Mouse (Mus musculus) embryonic facial prominence, embryonic 11.5 days (tissue): ENCODE results near the gene Wnt5a. TPM values are rescaled to one million over a fixed set of nuclear protein-coding genes. Genes with fewer than 3 reads are reported as not detected.

Experiments
- ATAC-seq: fragments of 200-750 bp; cut with Nextera tagmentation; replicated peaks from 2 replicates; pipeline ENCODE4 v1.8.0; 2017; ENCODE audit warnings: low read depth; ENCODE audit not compliant: insufficient number of reproducible peaks, low FRiP score, low TSS enrichment
- DNase-seq: peaks from one replicate; pipeline ENCODE4 v3.0.0-alpha.2; 2015; ENCODE audit warnings: low spot score
- H3K27ac ChIP-seq: fragments of 300-500 bp; sonication (generic); replicated peaks from 2 replicates; pipeline ENCODE4 v1.5.1; 2014; ENCODE audit warnings: mild to moderate bottlenecking, low read depth, low read length, control low read depth
- H3K27me3 ChIP-seq: fragments of 300-500 bp; sonication (generic); 2 replicates; pipeline ENCODE4 v1.6.1; 2014; ENCODE audit warnings: mild to moderate bottlenecking, low read length, moderate library complexity, mixed read lengths; ENCODE audit not compliant: control insufficient read depth, insufficient read depth
- H3K36me3 ChIP-seq: fragments of 300-500 bp; sonication (generic); replicated peaks from 2 replicates; pipeline ENCODE4 v1.6.1; 2014; ENCODE audit warnings: low read depth, mild to moderate bottlenecking, low read length, moderate library complexity, mixed read lengths; ENCODE audit not compliant: control insufficient read depth, insufficient read depth
- H3K4me1 ChIP-seq: fragments of 300-500 bp; sonication (generic); 2 replicates; pipeline ENCODE4 v1.6.1; 2014; ENCODE audit warnings: low read length, mixed read lengths; ENCODE audit not compliant: control insufficient read depth, insufficient read depth
- H3K4me2 ChIP-seq: fragments of 300-500 bp; sonication (generic); 2 replicates; pipeline ENCODE4 v1.6.1; 2014; ENCODE audit warnings: low read depth, mild to moderate bottlenecking, control low read depth, low read length, moderate library complexity
- H3K4me3 ChIP-seq: fragments of 300-500 bp; sonication (generic); 2 replicates; pipeline ENCODE4 v1.5.1; 2014; ENCODE audit warnings: low read depth, low read length, control low read depth
- H3K9ac ChIP-seq: fragments of 300-500 bp; sonication (generic); replicated peaks from 2 replicates; pipeline ENCODE4 v1.6.1; 2014; ENCODE audit warnings: mild to moderate bottlenecking, control low read depth, low read length
- H3K9me3 ChIP-seq: fragments of 300-500 bp; sonication (generic); replicated peaks from 2 replicates; pipeline ENCODE4 v1.6.1; 2016; ENCODE audit warnings: mild to moderate bottlenecking, low read length, inconsistent platforms, mixed read lengths; ENCODE audit not compliant: control insufficient read depth
- WGBS: fragments of 180-500 bp; shearing (Covaris S2); extraction: QIAGEN DNeasy Blood & Tissue Kit; methylation state at CpG from one replicate; pipeline ENCODE4 v1.1.7; 2014; 5-methylcytosine and 5-hydroxymethylcytosine counted together
- polyA plus RNA-seq: library from polyadenylated mRNA; unstranded; fragments of >200 nt; fragmentation: Nextera tagmentation; extraction: Ambion mirVana; gene quantifications from 2 replicates; pipeline ENCODE4 v1.2.1, GENCODE M21; 2014

The Wnt5a gene
- polyA plus RNA-seq, 1 experiment from 2014 or later: 66.6 TPM

DNA sequence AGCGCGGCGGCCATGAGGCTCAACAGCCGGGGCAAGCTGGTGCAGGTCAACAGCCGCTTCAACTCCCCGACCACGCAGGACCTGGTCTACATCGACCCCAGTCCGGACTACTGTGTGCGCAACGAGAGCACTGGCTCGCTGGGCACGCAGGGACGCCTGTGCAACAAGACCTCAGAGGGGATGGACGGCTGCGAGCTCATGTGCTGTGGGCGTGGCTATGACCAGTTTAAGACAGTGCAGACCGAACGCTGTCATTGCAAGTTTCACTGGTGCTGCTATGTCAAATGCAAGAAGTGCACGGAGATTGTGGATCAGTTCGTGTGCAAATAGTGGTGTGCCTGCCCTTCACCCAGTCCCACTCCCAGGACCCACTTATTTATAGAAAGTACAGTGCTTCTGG, 18.1 kb downstream of the Wnt5a start:
- no peak for DNase-seq
- Histone ChIP-seq H3K4me3 (no peak overlapping the region), H3K4me1 (no peaks in the 10 kb centered on the region), H3K36me3 (no peaks in the 10 kb centered on the region; the same call in 1 of the 2 replicates), H3K27ac (no peak overlapping the region), H3K9ac (no peak overlapping the region), H3K27me3 (no peaks in the 10 kb centered on the region), H3K9me3 (no peaks in the 10 kb centered on the region), H3K4me2 (no peak overlapping the region)
- ATAC-seq: no peak
- 74% methylated on average over 21 of the region's 21 CpGs for WGBS

DNA sequence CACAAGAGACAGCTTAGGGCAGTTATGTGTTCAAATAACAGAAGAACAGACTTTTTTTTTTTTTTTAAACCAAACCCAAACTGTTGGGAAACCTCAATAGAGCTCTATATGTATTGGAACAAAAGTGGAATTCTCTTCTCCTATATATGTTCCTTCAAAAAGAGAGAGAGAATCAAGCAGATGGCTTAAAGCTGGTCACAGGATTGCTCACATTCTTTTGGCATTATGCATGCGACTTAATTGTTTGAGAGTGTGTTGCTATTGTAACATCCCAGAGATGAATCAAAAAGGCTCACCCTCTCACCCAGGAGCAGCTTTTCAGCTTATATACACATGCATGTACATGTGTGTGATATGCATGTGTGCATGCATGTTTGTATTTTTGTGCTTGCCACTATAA, 21.0 kb downstream of the Wnt5a start:
- no peak for ATAC-seq
- no peaks in the 10 kb centered on the region; the same call in 1 of the 2 replicates for H3K36me3 ChIP-seq
- no peak overlapping the region for H3K4me2 ChIP-seq
- DNase-seq: no peak
- no peaks in the 10 kb centered on the region for H3K9me3 ChIP-seq
- no peaks in the 10 kb centered on the region for H3K4me1 ChIP-seq
- no peak overlapping the region for H3K27ac ChIP-seq
- WGBS: 62% methylated on average over 1 of the region's 1 CpGs
- H3K4me3 ChIP-seq: no peak overlapping the region
- H3K9ac ChIP-seq: no peak overlapping the region
- no peaks in the 10 kb centered on the region for H3K27me3 ChIP-seq

DNA sequence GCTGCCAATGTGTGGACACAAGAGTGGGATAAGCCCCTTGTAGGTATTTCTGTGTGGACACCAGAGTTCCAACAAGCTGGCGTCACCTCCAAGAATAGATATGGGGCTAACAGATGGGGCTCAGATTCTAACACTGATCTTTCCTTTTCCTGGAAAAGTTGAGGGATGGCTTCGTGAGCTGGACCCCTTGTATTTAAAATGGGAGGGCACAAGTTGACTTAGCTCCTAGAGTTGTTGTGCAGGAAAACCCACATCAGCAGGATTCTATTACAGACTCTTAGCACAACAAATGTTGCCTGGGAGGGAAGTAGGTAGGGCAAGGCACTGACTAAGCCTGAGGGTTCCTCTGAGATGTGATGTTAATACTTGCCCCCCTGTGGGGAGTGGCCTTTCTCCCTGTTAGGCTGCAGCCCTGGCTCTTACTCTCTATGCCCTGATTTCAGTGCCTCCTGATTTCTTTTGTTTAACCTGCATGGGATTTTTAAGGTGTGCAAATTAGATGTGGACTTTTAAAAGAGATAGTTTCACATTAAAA, 23.7 kb downstream of the Wnt5a start:
- DNase-seq: no peak
- 60% methylated on average over 2 of the region's 2 CpGs for WGBS
- no peaks in the 10 kb centered on the region for H3K27me3 ChIP-seq

DNA sequence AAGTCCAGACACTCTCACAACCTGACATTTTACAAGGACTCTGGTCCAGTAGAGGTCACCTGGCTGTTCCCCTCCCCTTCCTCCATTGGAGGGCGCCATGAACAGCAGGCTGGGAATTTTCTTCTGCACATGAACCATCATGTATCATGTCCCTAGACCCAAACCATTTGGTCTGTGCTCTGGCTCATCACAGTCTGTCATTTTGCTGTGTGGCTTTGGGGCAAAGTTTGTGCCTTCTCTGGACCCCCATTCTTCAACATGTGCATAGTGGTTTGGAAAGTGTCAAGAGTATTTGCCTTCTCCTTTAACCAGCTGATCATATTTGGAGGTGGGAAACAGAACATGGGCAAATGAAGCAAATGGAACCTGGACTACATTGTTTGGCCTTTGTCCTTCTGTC, 27.0 kb downstream of the Wnt5a start:
- Histone ChIP-seq H3K9ac (no peak overlapping the region), H3K4me3 (no peak overlapping the region)

More for the DNA sequence above, 23.7 kb downstream of the Wnt5a start:
- H3K4me1 ChIP-seq: no peaks in the 10 kb centered on the region
- H3K9ac ChIP-seq: no peak overlapping the region
- no peak overlapping the region for H3K27ac ChIP-seq
- H3K4me3 ChIP-seq: no peak overlapping the region
- no peaks in the 10 kb centered on the region for H3K9me3 ChIP-seq
- H3K4me2 ChIP-seq: no peak overlapping the region
- H3K36me3 ChIP-seq: no peaks in the 10 kb centered on the region
- no peak for ATAC-seq

DNA sequence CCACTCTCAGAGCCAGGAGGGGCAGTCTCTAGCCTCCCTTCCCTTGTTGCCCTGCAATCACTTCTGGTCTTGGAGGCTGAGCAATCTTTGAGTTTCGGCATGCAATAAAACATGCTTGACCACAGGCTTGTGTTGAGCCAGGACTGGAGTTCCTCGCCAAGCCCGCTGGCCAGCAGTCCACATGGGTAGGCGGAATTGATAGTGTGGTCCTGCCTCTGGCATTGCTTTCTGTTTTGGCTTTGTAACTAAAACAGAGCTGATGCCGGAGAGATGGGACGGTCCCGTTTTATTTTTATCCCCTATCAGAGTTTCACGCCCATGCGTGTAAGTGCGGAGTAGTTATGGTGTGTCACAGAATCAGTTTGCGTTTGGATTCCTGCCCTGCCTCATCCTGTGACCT, 28.4 kb downstream of the Wnt5a start:
- Histone ChIP-seq H3K4me2 (no peak overlapping the region), H3K4me1 (no peaks in the 10 kb centered on the region), H3K27ac (no peak overlapping the region), H3K9ac (no peak overlapping the region), H3K27me3 (no peaks in the 10 kb centered on the region), H3K36me3 (no peaks in the 10 kb centered on the region), H3K9me3 (no peaks in the 10 kb centered on the region), H3K4me3 (no peak overlapping the region)
- DNase-seq (no peak), ATAC-seq (no peak)
- 90% methylated on average over 11 of the region's 11 CpGs for WGBS

More for the DNA sequence above, 27.0 kb downstream of the Wnt5a start:
- DNase-seq (no peak), ATAC-seq (no peak)
- WGBS: 56% methylated on average over 1 of the region's 1 CpGs
- Histone ChIP-seq H3K9me3 (no peaks in the 10 kb centered on the region), H3K36me3 (no peaks in the 10 kb centered on the region), H3K27ac (no peak overlapping the region), H3K4me1 (no peaks in the 10 kb centered on the region), H3K27me3 (no peaks in the 10 kb centered on the region), H3K4me2 (no peak overlapping the region)

DNA sequence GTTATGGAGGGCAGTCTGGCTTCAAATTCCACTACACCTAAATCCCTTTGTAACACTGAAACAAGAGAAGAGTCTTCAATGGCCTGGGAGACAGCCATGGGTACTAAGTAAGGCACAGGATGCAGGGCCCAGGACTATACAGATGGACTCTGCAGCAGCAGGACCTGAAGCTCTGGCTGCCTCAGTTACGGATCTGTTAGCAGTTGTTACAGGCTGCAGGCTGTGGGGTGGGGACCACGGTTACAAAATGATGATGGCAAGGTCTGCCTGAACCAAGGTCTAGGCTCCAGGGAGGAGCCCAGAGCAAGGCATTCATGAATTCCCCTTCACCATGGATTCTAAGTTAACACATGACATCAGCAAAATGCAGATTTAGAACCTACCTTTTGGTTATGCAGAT, 29.3 kb downstream of the Wnt5a start:
- Histone ChIP-seq H3K4me3 (no peak overlapping the region), H3K9me3 (no peaks in the 10 kb centered on the region), H3K36me3 (no peaks in the 10 kb centered on the region), H3K9ac (no peak overlapping the region), H3K4me2 (no peak overlapping the region), H3K27me3 (no peaks in the 10 kb centered on the region), H3K4me1 (no peaks in the 10 kb centered on the region), H3K27ac (no peak overlapping the region)
- WGBS: 69% methylated on average over 2 of the region's 2 CpGs
- no peak for DNase-seq
- ATAC-seq: no peak

DNA sequence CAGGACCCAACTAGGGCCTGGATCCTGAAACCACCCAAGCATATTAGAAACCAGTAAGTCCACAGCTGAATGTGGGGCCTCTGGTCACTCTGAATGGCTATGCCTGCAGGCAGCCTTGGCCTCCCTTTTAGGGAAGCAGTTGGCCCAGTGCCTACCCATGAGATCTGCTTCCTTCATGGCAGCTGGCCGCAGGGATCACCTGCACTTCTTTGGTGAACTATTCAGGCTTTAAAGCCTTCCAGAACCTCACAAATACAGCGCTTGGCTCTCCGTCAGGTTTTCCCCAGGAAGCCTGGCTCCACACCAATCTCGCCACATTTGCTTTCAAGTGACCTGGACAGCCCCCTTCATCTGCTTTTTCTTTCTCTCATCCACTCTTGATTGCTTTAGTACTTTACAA, 31.3 kb downstream of the Wnt5a start:
- no peak overlapping the region for H3K4me2 ChIP-seq
- no peak overlapping the region for H3K4me3 ChIP-seq
- H3K4me1 ChIP-seq: no peaks in the 10 kb centered on the region
- no peak overlapping the region for H3K9ac ChIP-seq
- no peaks in the 10 kb centered on the region for H3K27me3 ChIP-seq
- 84% methylated on average over 4 of the region's 4 CpGs for WGBS
- H3K36me3 ChIP-seq: no peaks in the 10 kb centered on the region
- no peak overlapping the region for H3K27ac ChIP-seq
- ATAC-seq: no peak
- DNase-seq: no peak
- H3K9me3 ChIP-seq: no peaks in the 10 kb centered on the region

DNA sequence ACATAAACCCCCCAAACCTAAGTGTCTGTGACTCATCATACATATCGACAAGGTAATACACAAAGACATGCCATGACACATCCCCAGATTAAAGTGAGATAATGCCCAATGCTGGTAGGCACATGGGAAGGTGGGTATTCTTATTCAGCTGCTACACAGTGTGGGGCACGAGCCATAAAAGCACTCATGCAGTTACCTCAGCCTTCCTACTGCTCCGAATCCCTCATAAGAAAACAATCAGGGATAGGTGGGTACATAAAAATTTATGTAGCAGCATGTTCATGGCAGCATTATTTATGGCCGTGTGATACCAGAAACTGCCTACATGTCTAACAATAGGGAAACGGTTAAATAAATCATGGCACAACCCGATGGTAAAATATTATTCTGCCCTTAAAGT, 35.0 kb downstream of the Wnt5a start:
- DNase-seq: no peak
- H3K4me3 ChIP-seq: no peak overlapping the region
- WGBS: 86% methylated on average over 6 of the region's 6 CpGs
- no peak overlapping the region for H3K4me2 ChIP-seq
- ATAC-seq: no peak
- H3K4me1 ChIP-seq: peaks cover 7% of the 10 kb centered on the region; the same call in 1 of the 2 replicates
- no peaks in the 10 kb centered on the region for H3K36me3 ChIP-seq
- no peaks in the 10 kb centered on the region for H3K27me3 ChIP-seq
- H3K9me3 ChIP-seq: no peaks in the 10 kb centered on the region
- no peak overlapping the region for H3K9ac ChIP-seq
- H3K27ac ChIP-seq: no peak overlapping the region
